Mouse (Mus musculus) left cerebral cortex, postnatal 14 days (tissue): ENCODE results near the gene Tesc. TPM values are rescaled to one million over a fixed set of nuclear protein-coding genes. Genes with fewer than 3 reads are reported as not detected.

Experiments
- DNase-seq, 2 experiments: peaks; one replicate each; pipeline ENCODE4 v3.0.0; 2021 to 2022; ENCODE audit warnings: low spot score in 2 of 2, mixed read lengths in 1 of 2
- intact Hi-C: fragments of 180-260 bp; cut with DNase I; formaldehyde crosslinking; loops from one replicate; pipeline ENCODE4 v1.15.1; 2025
- total RNA-seq, 2 experiments: library from RNA; stranded (reverse); gene quantifications; 2 replicates each; pipeline ENCODE4 v1.2.3; 2021

The Tesc gene
- total RNA-seq, 2 experiments from 2014 or later = 58.0 to 60.3 TPM

- intact Hi-C loops = no loop called here
- peak; percentile 53 to 68 for DNase-seq
Observed at GRCm38 (mm10) chr5:118036888-118037797, 9.6 kb downstream of the Tesc start.

- intact Hi-C loops = no loop called here
- no peak for DNase-seq
Observed at GRCm38 (mm10) chr5:118037798-118038484, 10.4 kb downstream of the Tesc start.

- no peak for DNase-seq
- intact Hi-C loops = no loop called here
Observed at GRCm38 (mm10) chr5:118039241-118039668, 11.7 kb downstream of the Tesc start.

DNA sequence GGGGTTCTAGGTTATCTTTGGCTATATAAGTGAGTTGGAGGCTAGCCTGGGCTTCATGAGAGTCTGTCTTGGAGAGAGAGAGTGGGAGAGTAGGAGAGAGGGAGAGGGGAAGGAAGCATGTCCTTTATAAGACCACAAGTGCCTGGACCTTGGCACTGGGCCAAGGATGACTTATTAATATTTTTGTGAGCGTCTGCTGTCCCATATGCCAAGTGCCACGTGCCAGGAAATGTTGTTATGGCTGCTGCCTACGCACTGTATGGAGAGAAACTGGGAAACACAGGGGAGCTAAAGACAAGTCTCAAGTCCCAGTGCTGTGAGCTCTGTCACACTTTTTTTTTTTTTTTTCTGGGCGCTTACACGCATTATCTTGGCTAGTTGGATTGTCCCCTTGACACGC is 15.1 kb downstream of the Tesc start:
- DNase-seq = no peak
- intact Hi-C loops = no loop called here

GRCm38 (mm10) chr5:118043761-118044160 is 16.2 kb downstream of the Tesc start:
- DNase-seq = no peak
- intact Hi-C loops = no loop called here

- DNase-seq = peak in 1 of 2 experiments; percentile 65
- intact Hi-C loops = no loop called here
Observed at GRCm38 (mm10) chr5:118044907-118045306, 17.4 kb downstream of the Tesc start.

DNA sequence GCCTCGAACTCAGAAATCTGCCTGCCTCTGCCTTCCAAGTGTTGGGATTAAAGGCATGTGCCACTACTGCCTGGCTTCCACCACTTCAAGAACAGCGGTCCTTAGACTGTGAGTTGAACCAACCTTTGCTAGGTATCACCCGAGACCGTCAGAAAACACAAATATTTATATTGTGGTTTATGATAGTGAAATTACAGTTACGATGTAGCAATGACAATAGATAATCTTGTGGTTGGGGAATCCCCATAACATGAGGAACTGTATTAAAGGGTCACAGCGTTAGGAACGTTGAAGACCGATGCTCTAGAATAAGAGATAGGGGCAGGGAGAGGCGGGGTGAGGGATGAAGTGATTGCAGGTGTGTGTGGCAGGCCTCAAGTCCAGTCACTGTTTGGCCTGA is 17.8 kb downstream of the Tesc start:
- intact Hi-C loops = no loop called here
- DNase-seq = no peak

GRCm38 (mm10) chr5:118047091-118047757 is 19.7 kb downstream of the Tesc start:
- DNase-seq = no peak
- intact Hi-C loops = no loop called here

- intact Hi-C loops = no loop called here
Observed at GRCm38 (mm10) chr5:118048412-118048811, 20.9 kb downstream of the Tesc start.

GRCm38 (mm10) chr5:118048928-118049327 is 21.4 kb downstream of the Tesc start:
- DNase-seq = no peak
- intact Hi-C loops = no loop called here

More at GRCm38 (mm10) chr5:118048412-118048811, 20.9 kb downstream of the Tesc start:
- DNase-seq = no peak

- no peak for DNase-seq
- intact Hi-C loops = no loop called here
Observed at GRCm38 (mm10) chr5:118050743-118051142, 23.2 kb downstream of the Tesc start.

DNA sequence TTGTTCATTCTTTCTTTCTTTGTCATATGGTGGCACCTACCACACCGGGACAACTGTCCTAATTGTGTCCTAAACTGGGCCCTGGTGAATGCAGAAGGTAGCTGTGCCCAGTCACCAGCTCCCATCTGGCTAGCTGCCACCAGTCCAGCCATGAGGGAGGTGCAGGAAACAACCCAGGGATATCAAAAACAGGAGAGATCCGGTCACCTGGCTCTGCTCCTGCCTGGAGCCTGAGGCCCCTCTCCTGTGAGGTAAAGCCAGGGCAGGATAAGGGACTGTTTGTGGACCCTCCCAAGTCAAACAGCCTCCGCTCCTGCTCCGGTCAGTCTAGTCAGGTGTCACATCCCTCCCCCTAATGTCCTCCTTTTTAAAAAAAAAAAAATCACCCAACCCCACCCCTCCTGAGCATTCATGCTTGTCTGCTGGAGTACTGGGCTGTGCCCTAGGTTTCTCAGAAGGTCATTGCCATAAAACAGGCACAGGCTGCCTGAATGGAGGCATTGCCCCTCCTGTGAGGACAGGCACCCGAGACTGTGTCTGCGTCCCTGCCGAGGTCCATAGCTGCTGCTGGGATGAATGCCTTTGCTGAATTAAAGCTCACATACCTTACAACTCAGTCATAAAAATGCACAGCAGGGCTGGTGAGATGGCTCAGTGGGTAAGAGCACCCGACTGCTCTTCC is 24.6 kb downstream of the Tesc start:
- intact Hi-C loops = no loop called here

GRCm38 (mm10) chr5:118053205-118053604 is 25.7 kb downstream of the Tesc start:
- intact Hi-C loops = no loop called here

More for the DNA sequence above, 24.6 kb downstream of the Tesc start:
- DNase-seq = no peak

DNA sequence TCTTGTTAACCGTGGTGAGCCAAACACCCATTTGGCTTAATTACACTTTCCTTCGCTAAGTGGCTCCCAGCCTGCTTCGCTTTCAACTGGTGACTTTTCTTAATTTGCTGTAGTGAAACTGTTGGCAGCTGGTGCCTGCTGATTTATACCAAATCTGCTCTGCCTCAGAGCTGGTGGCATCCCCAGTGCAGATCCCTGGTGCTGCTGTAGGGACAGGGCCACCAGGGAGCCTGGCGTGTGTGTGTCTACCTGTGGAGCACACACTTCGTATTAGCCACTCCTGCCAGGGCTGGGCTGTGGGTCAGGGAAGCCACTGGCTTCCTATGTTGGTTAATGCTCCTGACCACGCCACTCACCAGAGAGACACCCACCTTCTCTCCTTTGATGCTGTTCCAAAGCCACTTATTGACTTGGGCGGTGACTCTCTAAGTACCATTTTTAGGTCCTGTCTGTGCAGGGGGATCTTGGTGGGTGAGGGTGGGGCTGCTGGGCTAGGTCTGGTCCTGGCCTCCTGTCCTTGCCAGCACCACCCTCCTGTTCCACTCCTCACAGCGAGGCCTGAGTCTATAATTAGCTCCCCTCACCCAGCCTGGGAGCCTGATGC is 30.1 kb downstream of the Tesc start:
- intact Hi-C loops = no loop called here
- DNase-seq = no peak

More at GRCm38 (mm10) chr5:118053205-118053604, 25.7 kb downstream of the Tesc start:
- no peak for DNase-seq

DNA sequence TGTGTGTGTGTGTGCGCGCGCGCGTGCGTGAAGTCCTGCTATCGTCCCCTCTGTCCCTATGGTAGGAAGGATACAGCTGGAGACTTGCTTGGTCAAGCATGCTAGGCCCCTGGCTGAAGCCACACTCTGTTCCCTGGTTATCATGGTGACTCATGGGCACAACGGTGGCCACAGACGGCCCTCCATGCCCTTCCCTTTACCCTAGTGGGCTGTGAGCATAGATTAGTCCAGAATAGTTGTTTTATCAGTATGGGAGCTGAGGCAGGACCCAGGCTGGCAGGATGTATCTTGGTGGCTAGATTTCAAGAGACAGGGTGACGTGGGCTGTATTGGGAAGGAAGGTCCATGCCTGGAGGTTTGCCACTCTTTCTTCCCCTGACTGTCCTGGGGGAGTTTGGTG is 31.3 kb downstream of the Tesc start:
- intact Hi-C loops = no loop called here
- no peak for DNase-seq

GRCm38 (mm10) chr5:118059646-118060045 is 32.1 kb downstream of the Tesc start:
- no peak for DNase-seq
- intact Hi-C loops = no loop called here

DNA sequence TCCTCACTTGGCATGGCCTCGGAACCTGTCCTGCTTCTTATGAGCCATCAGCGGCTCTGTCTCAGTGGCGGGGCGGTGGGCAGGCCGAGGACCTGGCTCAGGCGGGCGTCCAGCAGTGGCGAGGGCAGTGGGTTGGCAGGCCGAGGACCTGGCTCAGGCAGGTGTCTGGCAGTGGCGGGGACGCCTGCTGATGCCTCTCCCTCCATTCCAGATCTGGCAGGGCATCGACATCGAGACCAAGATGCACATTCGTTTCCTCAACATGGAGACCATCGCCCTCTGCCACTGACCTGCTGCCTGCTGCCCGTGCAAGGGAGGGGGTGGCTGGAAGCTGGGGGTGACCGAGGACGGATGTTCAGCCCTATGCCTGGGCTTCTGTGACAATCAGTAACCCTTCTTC is 33.8 kb downstream of the Tesc start:
- intact Hi-C loops = no loop called here
- no peak for DNase-seq

- peak in 1 of 2 experiments; percentile 76 for DNase-seq
- intact Hi-C loops = no loop called here
Observed at GRCm38 (mm10) chr5:118063181-118063621, 35.7 kb downstream of the Tesc start.

DNA sequence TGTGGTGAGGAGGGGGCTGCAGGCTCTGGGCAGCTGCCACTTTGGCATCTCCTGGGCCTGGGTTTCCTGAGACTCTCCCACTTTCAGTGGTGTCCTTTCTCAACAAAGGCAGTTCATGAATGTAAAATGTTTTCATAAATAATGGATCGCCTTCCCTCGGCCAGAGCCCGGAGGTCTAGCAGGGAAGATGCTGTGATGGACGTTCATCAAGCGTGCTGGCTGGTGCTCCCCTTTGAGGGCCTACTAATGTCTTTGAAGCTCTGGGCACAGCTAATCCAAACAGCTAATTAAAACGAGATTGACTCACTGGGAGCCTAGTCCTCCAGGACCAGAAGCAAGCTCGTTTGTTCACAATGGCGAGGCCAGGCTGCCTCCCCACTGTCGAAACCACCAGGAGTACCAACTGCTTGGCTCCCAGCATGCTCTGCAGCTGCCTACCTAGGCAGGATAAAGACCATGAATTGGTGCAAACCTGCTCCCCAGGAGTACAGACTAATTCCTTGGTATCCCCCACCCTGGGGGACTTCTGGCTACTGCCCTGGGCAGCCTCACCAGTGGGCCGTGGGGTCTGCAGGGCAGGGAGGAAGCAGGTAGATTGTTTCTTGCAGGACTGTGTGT is 36.9 kb downstream of the Tesc start:
- intact Hi-C loops = no loop called here
- DNase-seq = no peak
